In the genomic region with DNA sequence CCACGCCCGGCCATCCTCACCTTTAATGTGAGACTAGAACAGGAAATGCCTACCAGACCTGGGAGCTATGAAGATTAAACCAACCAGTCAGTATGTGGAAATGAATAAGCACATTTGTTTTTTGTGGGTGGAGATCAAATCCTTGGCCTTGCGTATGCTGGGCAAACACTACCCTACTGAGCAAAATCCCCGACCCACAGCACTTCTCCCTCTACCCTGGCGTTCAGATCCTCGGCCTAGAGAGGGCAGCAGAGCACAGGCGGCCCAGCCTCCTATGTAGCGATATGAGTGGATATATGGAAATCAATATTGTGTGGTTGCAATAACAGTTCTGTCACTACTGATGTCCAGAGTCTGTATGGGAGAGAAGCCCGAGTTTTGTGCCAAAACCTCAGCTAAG, we compare ENCODE assay signal across 8 mouse cellular contexts. TPM values are rescaled to one million over a fixed set of nuclear protein-coding genes. Genes with fewer than 3 reads are reported as not detected.
DNase-seq lines count a peak whose midpoint lies in the region; ATAC-seq and TF ChIP-seq lines count a peak whose summit lies in the region.

No protein-coding gene starts in this region.

- TF ChIP-seq CTCF in thymus, adult 2 months (IDR thresholded peaks at IDR 0.05; ENCODE audit: borderline replicate concordance, control insufficient read depth, extremely low read depth, insufficient read depth, low read length, poor library complexity), result peak; percentile 74; the same call in 1 of the 2 replicates

- peaks cover 34% of the 10 kb centered on the region for H3K36me3 ChIP-seq in thymus, adult 2 months (ENCODE audit: control insufficient read depth, insufficient read depth, low read length)
- peaks cover 45% of the 10 kb centered on the region for H3K36me3 ChIP-seq in liver, embryonic 16.5 days (ENCODE audit: control insufficient read depth, insufficient read depth)
- peaks cover 23% of the 10 kb centered on the region for H3K36me3 ChIP-seq in hindbrain, embryonic 14.5 days (replicated peaks; ENCODE audit: control insufficient read depth, insufficient read depth)

- H3K9ac ChIP-seq in liver, embryonic 16.5 days (ENCODE audit: low read depth, low read length), result no peak overlapping the region
- no peak overlapping the region for H3K9ac ChIP-seq in hindbrain, embryonic 14.5 days

- peak; percentile 33 for DNase-seq in embryo, embryonic 10.5 days (ENCODE audit: low spot score)
- no peak for DNase-seq in embryo, embryonic 9.5 days (ENCODE audit: extremely low spot score)
- peak; percentile 59 for DNase-seq in thymus, adult 2 months
- DNase-seq in thymus, adult 18-20 months, result no peak
- DNase-seq in thymus, postnatal 0 days (ENCODE audit: low spot score), result peak; percentile 44
- no peak for DNase-seq in hindbrain, embryonic 14.5 days (ENCODE audit: low spot score)
- DNase-seq in ovary, postnatal 14 days (ENCODE audit: low spot score), result no peak

- no peaks in the 10 kb centered on the region for H3K4me1 ChIP-seq in thymus, adult 2 months (replicated peaks; ENCODE audit: control insufficient read depth, insufficient read depth, low read length)
- peaks cover 32% of the 10 kb centered on the region for H3K4me1 ChIP-seq in liver, embryonic 16.5 days (ENCODE audit: control insufficient read depth, low read depth, low read length)
- H3K4me1 ChIP-seq in hindbrain, embryonic 14.5 days (replicated peaks; ENCODE audit: control insufficient read depth, insufficient read depth, low read length), result no peaks in the 10 kb centered on the region

- no peaks in the 10 kb centered on the region for H3K27me3 ChIP-seq in thymus, adult 2 months (ENCODE audit: control insufficient read depth, insufficient read depth, low read length)
- no peaks in the 10 kb centered on the region for H3K27me3 ChIP-seq in liver, embryonic 16.5 days (ENCODE audit: control insufficient read depth, insufficient read depth, low read depth, low read length)
- H3K27me3 ChIP-seq in hindbrain, embryonic 14.5 days (ENCODE audit: control insufficient read depth, insufficient read depth, low read length), result no peaks in the 10 kb centered on the region

- H3K9me3 ChIP-seq in liver, embryonic 16.5 days (replicated peaks; ENCODE audit: control insufficient read depth, low read length), result no peaks in the 10 kb centered on the region
- H3K9me3 ChIP-seq in hindbrain, embryonic 14.5 days (ENCODE audit: control insufficient read depth, low read length), result no peaks in the 10 kb centered on the region

- H3K4me3 ChIP-seq in thymus, adult 2 months (ENCODE audit: control insufficient read depth, insufficient read depth, low read length), result no peak overlapping the region
- no peak overlapping the region for H3K4me3 ChIP-seq in liver, embryonic 16.5 days (ENCODE audit: low read depth, low read length)
- H3K4me3 ChIP-seq in hindbrain, embryonic 14.5 days (replicated peaks; ENCODE audit: low read length), result no peak overlapping the region

- H3K4me2 ChIP-seq in liver, embryonic 16.5 days (ENCODE audit: low read depth, low read length), result no peak overlapping the region
- no peak overlapping the region for H3K4me2 ChIP-seq in hindbrain, embryonic 14.5 days (replicated peaks)

- no peak overlapping the region for H3K27ac ChIP-seq in thymus, adult 2 months (ENCODE audit: control insufficient read depth, insufficient read depth, low read length)
- peak overlapping the region; percentile 29; the same call in 1 of the 2 replicates for H3K27ac ChIP-seq in liver, embryonic 16.5 days (ENCODE audit: low read length)
- no peak overlapping the region for H3K27ac ChIP-seq in hindbrain, embryonic 14.5 days

- ATAC-seq in liver, embryonic 16.5 days (ENCODE audit: low read depth), result no peak
- no peak for ATAC-seq in hindbrain, embryonic 14.5 days (ENCODE audit: low FRiP score)

- 62% methylated on average over 9 of the region's 9 CpGs for WGBS in thymus, adult 2 months
- 65% methylated on average over 9 of the region's 9 CpGs for WGBS in liver, embryonic 16.5 days (ENCODE audit: insufficient replicate concordance)
- 87% methylated on average over 9 of the region's 9 CpGs for WGBS in hindbrain, embryonic 14.5 days

- TF ChIP-seq POLR2A in thymus, adult 2 months (IDR thresholded peaks at IDR 0.05; ENCODE audit: control insufficient read depth, extremely low read depth, insufficient read depth, low read length, poor library complexity), result no peak

RNA-seq across cellular contexts. Expression of gene Pnma1, which starts 14.8 kb away (rescaled TPM):
- polyA plus RNA-seq in thymus, adult 2 months (2012; rRNA removed), result 0.24 and 0.28 TPM in 2 replicates
- polyA plus RNA-seq in liver, embryonic 16.5 days (2015; fragmentation: Nextera tagmentation; extraction: Ambion mirVana), result 0.12 and 0.14 TPM in 2 replicates
- polyA plus RNA-seq in thymus, postnatal 0 days (2015; fragmentation: Nextera tagmentation; extraction: Ambion mirVana), result 0.18 and 0.22 TPM in 2 replicates
- polyA plus RNA-seq in hindbrain, embryonic 14.5 days (2014; fragmentation: Nextera tagmentation; extraction: Ambion mirVana), result 3.2 and 4.1 TPM in 2 replicates

RNA-seq across cellular contexts. Expression of gene Dnal1, which starts 49.0 kb away (rescaled TPM):
- polyA plus RNA-seq in thymus, adult 2 months (2012; rRNA removed), result 2.2 and 3.0 TPM in 2 replicates
- polyA plus RNA-seq in liver, embryonic 16.5 days (2015; fragmentation: Nextera tagmentation; extraction: Ambion mirVana), result 0.33 and 0.42 TPM in 2 replicates
- 1.6 and 2.1 TPM in 2 replicates for polyA plus RNA-seq in thymus, postnatal 0 days (2015; fragmentation: Nextera tagmentation; extraction: Ambion mirVana)
- polyA plus RNA-seq in hindbrain, embryonic 14.5 days (2014; fragmentation: Nextera tagmentation; extraction: Ambion mirVana), result 6.3 and 7.3 TPM in 2 replicates

RNA-seq across cellular contexts. Expression of gene Elmsan1, which starts 55.5 kb away (rescaled TPM):
- polyA plus RNA-seq in thymus, adult 2 months (2012; rRNA removed), result 26.1 and 30.9 TPM in 2 replicates
- polyA plus RNA-seq in liver, embryonic 16.5 days (2015; fragmentation: Nextera tagmentation; extraction: Ambion mirVana), result 6.9 and 7.8 TPM in 2 replicates
- 5.1 and 6.3 TPM in 2 replicates for polyA plus RNA-seq in thymus, postnatal 0 days (2015; fragmentation: Nextera tagmentation; extraction: Ambion mirVana)
- 4.4 and 4.8 TPM in 2 replicates for polyA plus RNA-seq in hindbrain, embryonic 14.5 days (2014; fragmentation: Nextera tagmentation; extraction: Ambion mirVana)

Comparison
In these comparisons a context has a peak if more than half of its experiments do, and no peak if none do; other contexts are left out.
1. DNase-seq: peak in embryo, embryonic 10.5 days (single experiment), thymus, adult 2 months (single experiment) and thymus, postnatal 0 days (single experiment); none in embryo, embryonic 9.5 days (single experiment), thymus, adult 18-20 months (0 of 2), hindbrain, embryonic 14.5 days (single experiment) and ovary, postnatal 14 days (single experiment).